Mouse (Mus musculus) testis, adult 2 months (tissue): ENCODE results near the gene Ankrd39.

Source experiments
- CTCF ChIP-seq: fragments of 200-500 bp; IDR thresholded peaks from 2 replicates; pipeline ENCODE4 v1.5.1; 2012; ENCODE audit warnings: low read depth, mild to moderate bottlenecking, inconsistent platforms, low read length, moderate library complexity; ENCODE audit not compliant: control insufficient read depth, insufficient read depth, insufficient replicate concordance
- POLR2A ChIP-seq: fragments of 200-500 bp; IDR thresholded peaks from 2 replicates; pipeline ENCODE4 v1.6.1; 2012; ENCODE audit warnings: low read depth, mild to moderate bottlenecking, inconsistent platforms, low read length, moderate library complexity; ENCODE audit not compliant: control insufficient read depth

GRCm38 (mm10) chr1:36570320-36570719 lies 23.1 kb upstream of the Ankrd39 start:
- TF ChIP-seq POLR2A (no peak), CTCF (no peak)
